8 mouse cellular contexts compared by ENCODE assay signal in the genomic region with DNA sequence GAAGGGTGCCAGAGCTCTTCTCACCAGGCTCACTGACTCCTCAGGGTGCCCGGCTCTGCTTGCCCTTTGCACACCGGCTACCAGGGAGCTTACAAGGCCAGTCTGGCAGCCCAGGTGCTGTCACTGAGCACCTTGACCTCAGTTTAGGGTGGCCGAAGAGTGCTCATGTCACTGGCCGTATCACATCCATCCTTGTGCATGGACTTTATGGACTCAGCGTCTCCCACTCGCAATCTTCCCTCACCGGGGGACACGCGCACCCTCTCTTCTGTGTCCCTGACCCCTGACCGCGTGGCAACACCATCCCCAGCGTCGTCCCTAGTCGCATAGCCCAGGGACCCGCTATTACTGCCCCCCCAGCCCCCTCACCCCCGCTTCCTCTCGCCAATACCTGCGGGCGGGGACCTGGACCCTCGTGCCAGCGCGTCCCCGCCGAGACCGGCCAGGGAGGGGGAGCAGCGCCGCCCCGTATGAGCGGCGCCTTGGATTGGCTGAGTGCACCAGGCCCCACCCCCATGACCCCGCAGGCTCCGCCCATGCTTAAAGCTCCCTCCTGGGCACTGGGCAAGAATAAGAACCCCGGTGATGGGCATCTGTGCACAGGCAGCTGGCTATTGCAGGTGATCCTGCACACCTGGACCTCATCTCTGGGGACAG. TPM values are rescaled to one million over a fixed set of nuclear protein-coding genes. Genes with fewer than 3 reads are reported as not detected.
DNase-seq lines count a peak whose midpoint lies in the region; ATAC-seq and TF ChIP-seq lines count a peak whose summit lies in the region.

No protein-coding gene starts in this region.

- peaks cover 20% of the 10 kb centered on the region for H3K4me1 ChIP-seq in intestine, embryonic 14.5 days (replicated peaks; ENCODE audit: control insufficient read depth, insufficient read depth, low read length)
- H3K4me1 ChIP-seq in limb, embryonic 11.5 days (ENCODE audit: control insufficient read depth, insufficient read depth, low read length), result peaks cover 17% of the 10 kb centered on the region
- peaks cover 28% of the 10 kb centered on the region for H3K4me1 ChIP-seq in midbrain, embryonic 11.5 days (ENCODE audit: control insufficient read depth, insufficient read depth, low read length)
- H3K4me1 ChIP-seq in stomach, embryonic 14.5 days (ENCODE audit: control insufficient read depth, insufficient read depth, low read length), result peaks cover 3% of the 10 kb centered on the region; the same call in 1 of the 2 replicates

- peak overlapping the region; percentile 74 for H3K4me3 ChIP-seq in gastrocnemius, adult 2 months
- H3K4me3 ChIP-seq in intestine, embryonic 14.5 days (ENCODE audit: low read depth, low read length), result peak overlapping the region; percentile 32
- peak overlapping the region; percentile 39 for H3K4me3 ChIP-seq in limb, embryonic 11.5 days (ENCODE audit: low read depth, low read length)
- H3K4me3 ChIP-seq in midbrain, embryonic 11.5 days (ENCODE audit: low read depth, low read length), result peak overlapping the region; percentile 40
- H3K4me3 ChIP-seq in stomach, embryonic 14.5 days (ENCODE audit: low read depth, low read length), result peak overlapping the region; percentile 43

- peak overlapping the region; percentile 85 for H3K27ac ChIP-seq in gastrocnemius, adult 2 months
- no peak overlapping the region for H3K27ac ChIP-seq in intestine, embryonic 14.5 days (ENCODE audit: low read depth)
- no peak overlapping the region for H3K27ac ChIP-seq in limb, embryonic 11.5 days (replicated peaks; ENCODE audit: low read depth, low read length)
- H3K27ac ChIP-seq in midbrain, embryonic 11.5 days (ENCODE audit: low read depth, low read length), result no peak overlapping the region
- H3K27ac ChIP-seq in stomach, embryonic 14.5 days (ENCODE audit: low read length), result no peak overlapping the region

- H3K27me3 ChIP-seq in intestine, embryonic 14.5 days (replicated peaks; ENCODE audit: control insufficient read depth, insufficient read depth, low read length), result 0 out of 2 replicates have a peak, but pooled peaks cover under 1% of the 10 kb centered on the region
- 0 out of 2 replicates have a peak, but pooled peaks cover 3% of the 10 kb centered on the region for H3K27me3 ChIP-seq in limb, embryonic 11.5 days (ENCODE audit: control insufficient read depth, insufficient read depth, low read length)
- peaks cover 2% of the 10 kb centered on the region; the same call in 1 of the 2 replicates for H3K27me3 ChIP-seq in midbrain, embryonic 11.5 days (ENCODE audit: control insufficient read depth, insufficient read depth, low read length)
- 0 out of 2 replicates have a peak, but pooled peaks cover 3% of the 10 kb centered on the region for H3K27me3 ChIP-seq in stomach, embryonic 14.5 days (ENCODE audit: control insufficient read depth, insufficient read depth, low read length)

- WGBS in intestine, embryonic 14.5 days, result 7% methylated on average over 33 of the region's 33 CpGs
- 5% methylated on average over 33 of the region's 33 CpGs for WGBS in limb, embryonic 11.5 days
- 9% methylated on average over 29 of the region's 33 CpGs for WGBS in midbrain, embryonic 11.5 days
- WGBS in stomach, embryonic 14.5 days, result 8% methylated on average over 32 of the region's 33 CpGs

- H3K9me3 ChIP-seq in intestine, embryonic 14.5 days (ENCODE audit: control insufficient read depth, low read length), result no peaks in the 10 kb centered on the region
- no peaks in the 10 kb centered on the region for H3K9me3 ChIP-seq in limb, embryonic 11.5 days (ENCODE audit: control insufficient read depth, low read length)
- H3K9me3 ChIP-seq in midbrain, embryonic 11.5 days (ENCODE audit: control insufficient read depth, low read length), result no peaks in the 10 kb centered on the region
- H3K9me3 ChIP-seq in stomach, embryonic 14.5 days (ENCODE audit: control insufficient read depth, low read depth, low read length), result no peaks in the 10 kb centered on the region

- DNase-seq in heart, adult 18-20 months, result peak; percentile 81 to 84
- no peak for DNase-seq in heart, adult 8-10 months (ENCODE audit: low spot score)
- DNase-seq in cerebellum, adult 9-11 months, result peak; percentile 85
- peak; percentile 91 for DNase-seq in gastrocnemius, adult 2 months
- peak; percentile 69 for DNase-seq in intestine, embryonic 14.5 days (ENCODE audit: low spot score)
- peak; percentile 80 for DNase-seq in limb, embryonic 11.5 days (ENCODE audit: low spot score)
- DNase-seq in midbrain, embryonic 11.5 days (ENCODE audit: low spot score, missing footprints), result peak; percentile 91

- peak overlapping the region; percentile 42 for H3K9ac ChIP-seq in intestine, embryonic 14.5 days (ENCODE audit: low read length)
- H3K9ac ChIP-seq in limb, embryonic 11.5 days (ENCODE audit: low read length), result peak overlapping the region; percentile 46; the same call in 1 of the 2 replicates
- H3K9ac ChIP-seq in midbrain, embryonic 11.5 days (ENCODE audit: low read length), result peak overlapping the region; percentile 61
- peak overlapping the region; percentile 28; the same call in 1 of the 2 replicates for H3K9ac ChIP-seq in stomach, embryonic 14.5 days (replicated peaks; ENCODE audit: low read depth, low read length)

- TF ChIP-seq CTCF in gastrocnemius, adult 2 months (IDR thresholded peaks at IDR 0.05), result no peak

- H3K4me2 ChIP-seq in intestine, embryonic 14.5 days (ENCODE audit: low read length), result peak overlapping the region; percentile 72
- H3K4me2 ChIP-seq in limb, embryonic 11.5 days (ENCODE audit: low read depth, severe bottlenecking), result peak overlapping the region; percentile 81
- peak overlapping the region; percentile 81 for H3K4me2 ChIP-seq in midbrain, embryonic 11.5 days
- peak overlapping the region; percentile 89 for H3K4me2 ChIP-seq in stomach, embryonic 14.5 days (replicated peaks; ENCODE audit: low read depth, low read length)

- intact Hi-C loops in gastrocnemius, adult 2 months (cut with DNase I), result loop anchor here (10.0 kb wide), 1 partner anchor 52 kb away; a partner anchor contains a TSS

- H3K36me3 ChIP-seq in intestine, embryonic 14.5 days (ENCODE audit: control insufficient read depth, insufficient read depth, low read length), result no peaks in the 10 kb centered on the region
- H3K36me3 ChIP-seq in limb, embryonic 11.5 days (ENCODE audit: control insufficient read depth, insufficient read depth, low read length), result no peaks in the 10 kb centered on the region
- no peaks in the 10 kb centered on the region; the same call in 1 of the 2 replicates for H3K36me3 ChIP-seq in midbrain, embryonic 11.5 days (ENCODE audit: control insufficient read depth, insufficient read depth, low read length)
- no peaks in the 10 kb centered on the region for H3K36me3 ChIP-seq in stomach, embryonic 14.5 days (ENCODE audit: control insufficient read depth, insufficient read depth, low read length)

- peak; percentile 68 for ATAC-seq in intestine, embryonic 14.5 days (replicated peaks; ENCODE audit: low FRiP score, low TSS enrichment, low read depth)
- peak; percentile 69 for ATAC-seq in limb, embryonic 11.5 days (ENCODE audit: insufficient number of reproducible peaks, low FRiP score, low TSS enrichment, low read depth)
- ATAC-seq in midbrain, embryonic 11.5 days (ENCODE audit: low FRiP score), result peak; percentile 83
- ATAC-seq in stomach, embryonic 14.5 days (ENCODE audit: insufficient number of reproducible peaks, insufficient read depth, low FRiP score, low read depth), result peak; percentile 79

RNA-seq across cellular contexts. Expression of a gene that starts 6.4 kb away (rescaled TPM):
- 10 to 100 TPM; 13.7 to 14.4 TPM for total RNA-seq in heart, adult 18-20 months (2021)
- total RNA-seq in heart, adult 8-10 months (2022), result 10 to 100 TPM; 12.5 to 14.4 (median 13.2) TPM
- 10 to 100 TPM; 18.1 to 21.5 TPM for total RNA-seq in gastrocnemius, adult 2 months (2021)
- polyA plus RNA-seq in intestine, embryonic 14.5 days (2014; fragmentation: Nextera tagmentation; extraction: Ambion mirVana), result 1.6 and 2.1 TPM in 2 replicates
- polyA plus RNA-seq in limb, embryonic 11.5 days (2014; fragmentation: Nextera tagmentation; extraction: Ambion mirVana), result 3.8 and 3.9 TPM in 2 replicates
- polyA plus RNA-seq in midbrain, embryonic 11.5 days (2014; fragmentation: Nextera tagmentation; extraction: Ambion mirVana), result 10.9 and 12.4 TPM in 2 replicates
- polyA plus RNA-seq in stomach, embryonic 14.5 days (2014; fragmentation: Nextera tagmentation; extraction: Ambion mirVana), result 1.6 and 2.1 TPM in 2 replicates

RNA-seq across cellular contexts. Expression of a gene that starts 17.1 kb away (rescaled TPM):
- total RNA-seq in heart, adult 18-20 months (2021), result 10 to 100 TPM; 42.4 to 46.2 TPM
- total RNA-seq in heart, adult 8-10 months (2022), result 10 to 100 TPM; 37.9 to 47.4 (median 45.7) TPM
- 10 to 100 TPM; 65.6 to 73.1 TPM for total RNA-seq in gastrocnemius, adult 2 months (2021)
- 97.3 and 105 TPM in 2 replicates for polyA plus RNA-seq in intestine, embryonic 14.5 days (2014; fragmentation: Nextera tagmentation; extraction: Ambion mirVana)
- 154 and 161 TPM in 2 replicates for polyA plus RNA-seq in limb, embryonic 11.5 days (2014; fragmentation: Nextera tagmentation; extraction: Ambion mirVana)
- polyA plus RNA-seq in midbrain, embryonic 11.5 days (2014; fragmentation: Nextera tagmentation; extraction: Ambion mirVana), result 161 and 166 TPM in 2 replicates
- 92.1 and 102 TPM in 2 replicates for polyA plus RNA-seq in stomach, embryonic 14.5 days (2014; fragmentation: Nextera tagmentation; extraction: Ambion mirVana)

RNA-seq across cellular contexts. Expression of a gene that starts 17.1 kb away (rescaled TPM):
- 10 to 100 TPM; 14.8 to 29.0 TPM for total RNA-seq in heart, adult 18-20 months (2021)
- 10 to 100 TPM in 3 of 4 experiments, 1 to 10 TPM in 1; 7.9 to 23.0 (median 13.6) TPM for total RNA-seq in heart, adult 8-10 months (2022)
- total RNA-seq in gastrocnemius, adult 2 months (2021), result 100 to 1,000 TPM in 1 of 2 experiments, 10 to 100 TPM in 1; 66.5 to 182 TPM
- polyA plus RNA-seq in intestine, embryonic 14.5 days (2014; fragmentation: Nextera tagmentation; extraction: Ambion mirVana), result 7.3 and 7.9 TPM in 2 replicates
- polyA plus RNA-seq in limb, embryonic 11.5 days (2014; fragmentation: Nextera tagmentation; extraction: Ambion mirVana), result 4.9 and 5.1 TPM in 2 replicates
- 7.1 and 8.0 TPM in 2 replicates for polyA plus RNA-seq in midbrain, embryonic 11.5 days (2014; fragmentation: Nextera tagmentation; extraction: Ambion mirVana)
- polyA plus RNA-seq in stomach, embryonic 14.5 days (2014; fragmentation: Nextera tagmentation; extraction: Ambion mirVana), result 5.8 and 8.7 TPM in 2 replicates

RNA-seq across cellular contexts. Expression of a gene that starts 35.9 kb away (rescaled TPM):
- not detected for total RNA-seq in heart, adult 18-20 months (2021)
- not detected for total RNA-seq in heart, adult 8-10 months (2022)
- not detected for total RNA-seq in gastrocnemius, adult 2 months (2021)
- 0.32 and 0.45 TPM in 2 replicates for polyA plus RNA-seq in intestine, embryonic 14.5 days (2014; fragmentation: Nextera tagmentation; extraction: Ambion mirVana)
- 0.09 and 0.34 TPM in 2 replicates for polyA plus RNA-seq in limb, embryonic 11.5 days (2014; fragmentation: Nextera tagmentation; extraction: Ambion mirVana)
- polyA plus RNA-seq in midbrain, embryonic 11.5 days (2014; fragmentation: Nextera tagmentation; extraction: Ambion mirVana), result 0.61 and 0.77 TPM in 2 replicates
- 4.2 and 4.8 TPM in 2 replicates for polyA plus RNA-seq in stomach, embryonic 14.5 days (2014; fragmentation: Nextera tagmentation; extraction: Ambion mirVana)

RNA-seq across cellular contexts. Expression of a gene that starts 40.5 kb away (rescaled TPM):
- total RNA-seq in heart, adult 18-20 months (2021), result 1,000 to 10,000 TPM; 1,029 to 1,075 TPM
- total RNA-seq in heart, adult 8-10 months (2022), result 1,000 to 10,000 TPM in 2 of 4 experiments, 100 to 1,000 TPM in 2; 938 to 1,102 (median 988) TPM
- 1,000 to 10,000 TPM in 1 of 2 experiments, 100 to 1,000 TPM in 1; 932 to 1,039 TPM for total RNA-seq in gastrocnemius, adult 2 months (2021)
- 6,009 and 6,086 TPM in 2 replicates for polyA plus RNA-seq in intestine, embryonic 14.5 days (2014; fragmentation: Nextera tagmentation; extraction: Ambion mirVana)
- polyA plus RNA-seq in limb, embryonic 11.5 days (2014; fragmentation: Nextera tagmentation; extraction: Ambion mirVana), result 3,769 and 3,846 TPM in 2 replicates
- polyA plus RNA-seq in midbrain, embryonic 11.5 days (2014; fragmentation: Nextera tagmentation; extraction: Ambion mirVana), result 2,833 and 3,086 TPM in 2 replicates
- polyA plus RNA-seq in stomach, embryonic 14.5 days (2014; fragmentation: Nextera tagmentation; extraction: Ambion mirVana), result 5,566 and 6,204 TPM in 2 replicates
